Mouse (Mus musculus) cerebral cortex, adult 2 months (tissue): Measurements from ENCODE around the gene Chmp2a.

Source experiments
- WGBS: fragments of 180-500 bp; shearing (Covaris S2); methylation state at CpG from one replicate; pipeline ENCODE4 v1.1.7; 2018; 5-methylcytosine and 5-hydroxymethylcytosine counted together

Chmp2a gene

GRCm38 (mm10) chr7:13003380-13003779 lies 31.2 kb downstream of the Chmp2a start:
- WGBS = 78% methylated on average over 5 of the region's 5 CpGs

DNA sequence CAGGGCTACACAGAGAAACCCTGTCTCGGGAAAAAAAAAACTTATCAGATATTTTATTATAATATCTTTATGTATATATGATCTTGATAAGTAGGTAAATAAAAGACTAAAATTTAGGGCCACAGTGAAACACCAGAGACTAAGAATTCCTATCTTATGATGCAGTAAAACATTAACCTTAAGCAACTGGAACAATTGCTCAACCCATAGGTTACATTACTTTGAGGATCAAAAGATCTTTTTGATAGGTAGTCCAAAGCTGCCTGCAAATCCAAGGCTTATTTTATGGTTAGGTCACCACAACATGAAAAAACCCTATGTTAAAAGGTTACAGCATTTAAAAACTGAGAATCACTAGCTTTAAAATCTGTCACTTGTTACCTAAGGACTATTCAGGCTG lies 33.0 kb downstream of the Chmp2a start:
- WGBS = 89% methylated on average over 1 of the region's 1 CpGs

DNA sequence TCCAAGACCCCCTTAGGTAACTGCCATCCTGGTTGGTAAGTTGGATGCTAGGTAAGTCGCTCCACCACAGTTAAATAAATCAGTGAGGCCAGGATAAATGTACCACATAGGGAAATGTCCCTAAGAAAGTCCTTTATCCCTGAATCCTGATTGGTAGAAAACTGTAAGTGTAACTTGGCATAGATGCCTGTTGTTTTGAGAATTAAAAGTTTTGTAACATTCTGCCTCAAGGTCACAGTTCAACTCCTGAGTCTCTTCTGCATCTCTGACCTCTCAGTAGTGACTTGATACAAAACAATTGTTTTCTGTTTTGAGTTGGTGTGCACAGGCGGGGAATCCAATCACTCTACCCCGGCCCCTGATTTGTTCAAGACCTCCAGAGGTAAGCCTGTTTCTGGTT lies 35.8 kb downstream of the Chmp2a start, which contains the start of gene Trim28:
Gene Trim28, plus strand, starts transcription at position 264 of the 400 bp plus-strand sequence.
- 84% methylated on average over 3 of the region's 3 CpGs for WGBS

DNA sequence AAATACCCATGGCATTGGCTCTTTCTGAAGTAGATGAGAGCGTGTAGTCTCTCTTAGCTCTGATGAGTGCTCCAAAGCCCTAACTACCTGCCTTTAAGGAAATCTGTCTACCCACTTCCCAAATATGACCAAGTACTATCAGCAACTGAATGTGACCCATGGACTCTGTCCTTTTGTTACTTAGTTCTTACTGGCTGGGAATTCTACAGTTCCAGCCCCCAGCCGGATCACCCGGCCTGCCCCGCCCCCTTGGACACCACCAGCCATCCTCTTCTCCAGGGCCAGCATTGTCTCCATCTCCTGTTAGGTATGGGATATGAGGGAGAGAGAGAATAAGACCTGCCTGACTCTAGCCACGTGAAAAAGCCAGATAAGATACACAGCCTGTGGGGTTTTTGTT lies 36.6 kb downstream of the Chmp2a start, which contains the start of gene Slc27a5:
Gene Slc27a5, minus strand, starts transcription at position 140 of the 400 bp plus-strand sequence.
- 78% methylated on average over 5 of the region's 5 CpGs for WGBS

DNA sequence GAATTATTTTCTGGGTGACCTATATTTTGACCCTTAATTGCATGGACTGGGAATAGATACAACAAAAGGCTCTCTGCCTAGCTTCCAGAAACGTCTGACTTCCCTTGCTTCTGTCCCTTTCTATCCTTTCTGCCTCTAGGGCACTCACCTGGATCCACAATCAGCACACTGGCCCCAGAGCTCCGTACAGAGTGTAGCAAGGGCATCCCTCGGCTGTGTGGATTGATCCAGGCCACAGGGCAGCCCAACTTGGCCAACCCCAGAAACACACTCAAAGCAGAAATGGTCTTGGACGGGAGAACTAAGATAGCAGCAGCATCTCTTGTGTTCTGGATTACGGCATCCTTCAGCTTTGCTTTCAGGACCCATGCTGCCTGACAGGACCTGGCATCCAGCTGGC lies 37.4 kb downstream of the Chmp2a start:
- WGBS = 81% methylated on average over 5 of the region's 5 CpGs

DNA sequence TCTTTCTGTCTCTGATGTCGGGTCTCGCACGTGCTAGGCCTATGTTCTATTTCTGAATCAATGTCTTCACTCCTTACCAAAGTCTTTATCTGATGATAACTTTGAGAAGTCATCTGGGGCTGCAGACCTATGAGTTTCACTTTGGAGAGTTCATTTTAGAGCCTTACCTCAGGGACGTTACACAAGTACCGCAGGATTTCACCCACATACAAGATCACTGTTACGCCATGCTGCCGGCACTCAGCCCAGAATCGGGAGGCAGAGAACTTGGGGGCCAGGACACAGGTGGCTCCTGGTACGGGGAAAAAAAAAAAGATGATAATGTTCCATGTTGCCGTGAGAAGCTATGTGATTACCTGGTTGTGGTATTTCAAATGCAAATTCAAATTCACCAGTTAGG lies 41.5 kb downstream of the Chmp2a start:
- WGBS = 88% methylated on average over 10 of the region's 10 CpGs

DNA sequence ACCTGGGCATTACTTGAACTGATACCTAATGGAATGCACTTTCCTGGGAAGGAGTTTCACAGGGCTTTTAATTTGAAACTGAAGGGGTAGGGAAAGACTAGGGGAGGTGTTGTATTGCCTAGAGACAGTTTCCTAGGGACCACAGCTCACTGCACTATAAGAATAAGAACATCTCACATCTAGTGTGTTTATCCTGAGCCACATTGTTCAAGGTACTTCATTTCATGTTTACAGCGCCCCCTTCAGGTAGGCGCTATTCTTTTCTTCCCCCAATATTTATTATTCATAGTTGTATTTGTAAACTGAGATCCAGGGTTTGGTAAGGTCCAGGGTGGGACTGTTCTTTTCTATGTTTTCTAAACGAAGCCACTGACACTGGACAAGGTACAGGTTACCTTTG lies 42.4 kb downstream of the Chmp2a start:
- 5% methylated on average over 3 of the region's 3 CpGs for WGBS

GRCm38 (mm10) chr7:12987409-12988189 lies 47.0 kb downstream of the Chmp2a start:
- WGBS = 83% methylated on average over 8 of the region's 8 CpGs

GRCm38 (mm10) chr7:12986906-12987305 lies 47.7 kb downstream of the Chmp2a start:
- WGBS = 83% methylated on average over 8 of the region's 8 CpGs

DNA sequence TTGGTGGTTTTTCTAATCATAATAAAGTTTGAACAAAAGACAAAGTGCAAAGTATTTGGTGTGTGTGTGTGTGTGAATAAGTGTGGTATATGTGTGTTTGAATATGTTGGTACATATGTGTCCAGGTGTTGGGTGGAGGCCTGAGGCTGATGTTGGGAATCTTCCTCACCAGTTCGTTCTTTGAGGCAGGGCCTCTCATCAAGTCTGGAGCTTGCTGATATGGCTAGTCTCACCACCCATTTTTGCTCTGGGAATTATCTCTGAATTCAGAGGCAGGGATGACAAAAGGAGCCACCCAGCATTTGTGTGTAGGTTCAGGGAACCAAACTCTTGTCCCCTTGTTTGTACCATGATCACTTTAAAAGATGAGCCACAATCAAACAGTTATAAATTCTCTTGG lies 48.9 kb downstream of the Chmp2a start:
- 76% methylated on average over 1 of the region's 1 CpGs for WGBS
